Mouse (Mus musculus): ENCODE data around the gene Senp8.
"Not testable (repeated sequence)": the region's sequence is repeated elsewhere in the genome, so short reads cannot be mapped to it uniquely, and the experiment has no call there.

Senp8 gene

GRCm38 (mm10) chr9:59750267-59751065 lies at the start of gene Senp8, which contains the start of gene Myo9a:
Gene Senp8 (minus strand): TSS chr9:59750710.
Gene Myo9a (plus strand): TSS chr9:59750896.
- peak; percentile 98 to 100 for DNase-seq

- not testable (repeated sequence) for DNase-seq
These were observed 16.5 kb upstream of the Senp8 start for GRCm38 (mm10) chr9:59766966-59767461.

- peak; percentile 27 to 30 for DNase-seq
These were observed 10.0 kb upstream of the Senp8 start for GRCm38 (mm10) chr9:59760515-59760914.

GRCm38 (mm10) chr9:59757016-59757415 lies 6.5 kb upstream of the Senp8 start:
- peak in 1 of 2 experiments; percentile 38 for DNase-seq

- no peak for DNase-seq
These were observed 4.7 kb upstream of the Senp8 start for GRCm38 (mm10) chr9:59755199-59755598.

- no peak for DNase-seq
These were observed 1.5 kb upstream of the Senp8 start for GRCm38 (mm10) chr9:59751966-59752365.

- DNase-seq, result peak; percentile 92 to 94
These were observed 614 bp upstream of the Senp8 start for GRCm38 (mm10) chr9:59751066-59751581.

- no peak for DNase-seq
These were observed 787 bp downstream of the Senp8 start for GRCm38 (mm10) chr9:59749581-59750265.

- DNase-seq, result peak in 1 of 2 experiments; percentile 48
These were observed 1.5 kb downstream of the Senp8 start for GRCm38 (mm10) chr9:59748969-59749368.

GRCm38 (mm10) chr9:59748387-59748786 lies 2.1 kb downstream of the Senp8 start:
- no peak for DNase-seq

- no peak for DNase-seq
These were observed 6.6 kb downstream of the Senp8 start for GRCm38 (mm10) chr9:59743903-59744302.

GRCm38 (mm10) chr9:59740593-59740992 lies 9.9 kb downstream of the Senp8 start:
- peak in 1 of 2 experiments; percentile 60 for DNase-seq

- DNase-seq, result no peak
These were observed 15.1 kb downstream of the Senp8 start for GRCm38 (mm10) chr9:59735394-59735793.

- no peak for DNase-seq
These were observed 17.4 kb downstream of the Senp8 start for GRCm38 (mm10) chr9:59733075-59733474.

GRCm38 (mm10) chr9:59731136-59731535 lies 19.4 kb downstream of the Senp8 start:
- no peak for DNase-seq

- DNase-seq, result peak; percentile 57 to 77
These were observed 22.8 kb downstream of the Senp8 start for GRCm38 (mm10) chr9:59727569-59728286.

- DNase-seq, result no peak
These were observed 25.0 kb downstream of the Senp8 start for GRCm38 (mm10) chr9:59725515-59725914.

- DNase-seq, result peak; percentile 87 to 90
These were observed 26.6 kb downstream of the Senp8 start for GRCm38 (mm10) chr9:59723791-59724442.

- peak; percentile 79 to 80 for DNase-seq
These were observed 27.3 kb downstream of the Senp8 start for GRCm38 (mm10) chr9:59723096-59723657.

- DNase-seq, result no peak
These were observed 29.4 kb downstream of the Senp8 start for GRCm38 (mm10) chr9:59721144-59721543.

- DNase-seq, result no peak
These were observed 32.3 kb downstream of the Senp8 start for GRCm38 (mm10) chr9:59718237-59718636.

All from kidney, postnatal 36 days (tissue).